Mouse (Mus musculus) heart, embryonic 15.5 days (tissue): ENCODE measurements around the gene Sox2. TPM values are rescaled to one million over a fixed set of nuclear protein-coding genes. Genes with fewer than 3 reads are reported as not detected.
A peak's percentile ranks its signal among the peaks of the same experiment; 100 is the strongest.

Source experiments
- ATAC-seq: fragments of 200-750 bp; cut with Nextera tagmentation; replicated peaks from 2 replicates; pipeline ENCODE4 v1.8.0; 2017; ENCODE audit warnings: low read depth, moderate TSS enrichment; ENCODE audit not compliant: insufficient number of reproducible peaks, insufficient read depth, low FRiP score
- H3K27ac ChIP-seq: fragments of 300-500 bp; sonication (generic); 2 replicates; pipeline ENCODE4 v1.5.1; 2015; ENCODE audit warnings: mild to moderate bottlenecking, inconsistent platforms
- H3K27me3 ChIP-seq: fragments of 300-500 bp; sonication (generic); 2 replicates; pipeline ENCODE4 v1.6.1; 2015; ENCODE audit warnings: inconsistent platforms
- H3K36me3 ChIP-seq: fragments of 300-500 bp; sonication (generic); 2 replicates; pipeline ENCODE4 v1.6.1; 2015; ENCODE audit warnings: mild to moderate bottlenecking, inconsistent platforms
- H3K4me1 ChIP-seq: fragments of 300-500 bp; sonication (generic); replicated peaks from 2 replicates; pipeline ENCODE4 v1.6.1; 2015; ENCODE audit warnings: inconsistent platforms
- H3K4me2 ChIP-seq: fragments of 300-500 bp; sonication (generic); 2 replicates; pipeline ENCODE4 v1.6.1; 2015; ENCODE audit warnings: inconsistent platforms, mild to moderate bottlenecking, moderate library complexity
- H3K4me3 ChIP-seq: fragments of 300-500 bp; sonication (generic); 2 replicates; pipeline ENCODE4 v1.5.1; 2015; ENCODE audit warnings: mild to moderate bottlenecking, inconsistent platforms
- H3K9ac ChIP-seq: fragments of 300-500 bp; sonication (generic); 2 replicates; pipeline ENCODE4 v1.6.1; 2015; ENCODE audit warnings: mild to moderate bottlenecking, inconsistent platforms
- H3K9me3 ChIP-seq: fragments of 300-500 bp; sonication (generic); replicated peaks from 2 replicates; pipeline ENCODE4 v1.6.1; 2016; ENCODE audit warnings: inconsistent platforms
- WGBS: fragments of 180-500 bp; shearing (Covaris S2); methylation state at CpG from one replicate; pipeline ENCODE4 v1.1.7; 2015; ENCODE audit warnings: mixed read lengths; 5-methylcytosine and 5-hydroxymethylcytosine counted together
- polyA plus RNA-seq: library from polyadenylated mRNA; unstranded; fragments of >200 nt; fragmentation: Nextera tagmentation; extraction: Ambion mirVana; gene quantifications from 2 replicates; pipeline ENCODE4 v1.2.1, GENCODE M21; 2015

Sox2 gene
- polyA plus RNA-seq, 1 experiment from 2014 or later, result 0.26 TPM

DNA sequence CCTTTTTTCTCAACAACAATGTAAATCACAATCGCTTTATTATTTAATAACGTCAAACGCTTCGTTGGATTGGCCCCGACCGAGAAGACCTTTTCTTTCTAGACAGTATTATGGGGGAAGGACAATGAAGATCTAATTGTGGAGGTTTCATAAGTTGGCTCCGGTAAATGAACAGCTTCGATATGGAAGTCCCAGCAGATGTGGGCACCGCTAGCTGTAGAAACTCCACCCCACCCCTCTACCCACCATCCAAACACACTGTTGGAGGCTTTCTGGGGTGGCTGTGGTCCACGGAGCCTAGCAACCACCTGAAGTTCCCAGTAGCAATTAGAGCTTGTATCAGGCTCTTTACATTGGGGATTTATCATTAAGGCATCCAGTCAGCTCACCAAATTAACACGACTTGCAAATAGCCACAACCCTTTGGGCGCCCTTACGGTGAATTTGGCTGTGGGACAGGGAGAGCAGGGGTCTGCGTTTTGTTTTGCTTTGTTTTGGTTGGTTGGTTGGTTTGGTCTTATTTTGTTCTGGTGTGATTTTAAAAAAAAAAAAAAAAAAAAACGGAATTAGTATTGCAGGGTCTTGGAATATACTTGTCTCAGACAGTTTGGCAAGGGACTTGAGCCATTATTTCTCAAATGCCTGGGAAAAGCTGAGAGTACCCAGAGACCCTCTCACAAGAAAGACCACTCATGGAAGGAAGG, 12.0 kb downstream of the Sox2 start:
- peaks cover 14% of the 10 kb centered on the region for H3K4me1 ChIP-seq
- no peak overlapping the region for H3K4me2 ChIP-seq
- no peak overlapping the region for H3K4me3 ChIP-seq
- WGBS, result 6% methylated on average over 15 of the region's 15 CpGs
- H3K27ac ChIP-seq, result no peak overlapping the region
- H3K36me3 ChIP-seq, result no peaks in the 10 kb centered on the region
- peaks cover 99% of the 10 kb centered on the region for H3K27me3 ChIP-seq
- no peak for ATAC-seq
- H3K9me3 ChIP-seq, result no peaks in the 10 kb centered on the region
- no peak overlapping the region for H3K9ac ChIP-seq

DNA sequence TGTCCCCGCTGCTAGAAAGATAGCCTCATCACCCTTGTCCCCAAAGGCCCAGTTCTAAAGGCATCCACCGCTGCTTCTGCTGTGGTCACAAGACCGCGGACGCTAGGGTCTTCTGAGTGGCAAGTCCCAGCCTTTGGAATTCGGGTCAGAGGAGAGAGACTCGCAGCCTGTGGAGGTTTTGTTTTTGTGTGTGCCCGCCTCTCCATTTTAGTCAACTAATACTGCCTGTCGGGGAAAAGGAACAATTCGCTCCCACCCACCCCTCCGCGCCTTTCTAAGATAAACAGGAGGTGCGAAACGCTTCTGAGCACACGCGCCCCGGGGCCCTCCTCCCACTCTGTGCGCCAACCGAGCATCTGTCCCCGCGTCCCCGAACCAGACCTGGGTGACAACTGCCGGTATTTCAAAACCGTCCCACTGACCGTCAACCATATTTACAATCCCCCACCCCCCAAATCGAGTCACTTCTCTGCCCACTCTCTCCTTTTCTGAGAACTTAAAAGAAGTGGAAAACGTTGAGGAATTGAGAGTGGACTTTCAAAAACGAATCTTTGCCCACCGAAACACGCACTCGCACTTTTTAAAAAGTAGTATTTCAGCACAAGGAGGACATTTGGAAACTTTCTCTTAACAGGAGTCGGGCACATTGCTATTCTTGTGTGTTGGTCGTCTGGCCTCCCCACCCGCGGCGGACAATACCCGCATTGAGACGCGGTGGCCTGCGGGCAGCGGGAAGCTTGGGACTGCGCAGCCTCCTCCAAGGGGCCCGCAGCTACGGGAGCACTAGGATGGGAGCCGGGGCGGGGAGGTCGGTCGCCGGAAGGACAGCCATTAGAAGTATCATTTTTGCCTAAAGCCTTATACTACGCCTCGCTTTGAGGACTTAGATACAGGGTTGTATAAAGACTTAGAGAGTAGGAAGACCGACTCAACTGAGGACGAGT, 12.8 kb downstream of the Sox2 start:
- Histone ChIP-seq H3K4me1 (peaks cover 14% of the 10 kb centered on the region), H3K27me3 (peaks cover 99% of the 10 kb centered on the region), H3K9ac (no peak overlapping the region), H3K27ac (no peak overlapping the region), H3K36me3 (no peaks in the 10 kb centered on the region), H3K9me3 (no peaks in the 10 kb centered on the region), H3K4me2 (peak overlapping the region; percentile 53), H3K4me3 (peak overlapping the region; percentile 35)
- no peak for ATAC-seq
- whole genome bisulfite sequencing, result 2% methylated on average over 53 of the region's 53 CpGs

GRCm38 (mm10) chr3:34663701-34664635, 13.8 kb downstream of the Sox2 start:
- Histone ChIP-seq H3K4me3 (peak overlapping the region; percentile 35), H3K4me1 (peaks cover 14% of the 10 kb centered on the region), H3K36me3 (no peaks in the 10 kb centered on the region), H3K9ac (no peak overlapping the region), H3K27me3 (peaks cover 98% of the 10 kb centered on the region), H3K4me2 (peak overlapping the region; percentile 53), H3K27ac (no peak overlapping the region), H3K9me3 (no peaks in the 10 kb centered on the region)
- peak; percentile 35; the same call in 1 of the 2 replicates for ATAC-seq
- WGBS, result 1% methylated on average over 58 of the region's 58 CpGs

DNA sequence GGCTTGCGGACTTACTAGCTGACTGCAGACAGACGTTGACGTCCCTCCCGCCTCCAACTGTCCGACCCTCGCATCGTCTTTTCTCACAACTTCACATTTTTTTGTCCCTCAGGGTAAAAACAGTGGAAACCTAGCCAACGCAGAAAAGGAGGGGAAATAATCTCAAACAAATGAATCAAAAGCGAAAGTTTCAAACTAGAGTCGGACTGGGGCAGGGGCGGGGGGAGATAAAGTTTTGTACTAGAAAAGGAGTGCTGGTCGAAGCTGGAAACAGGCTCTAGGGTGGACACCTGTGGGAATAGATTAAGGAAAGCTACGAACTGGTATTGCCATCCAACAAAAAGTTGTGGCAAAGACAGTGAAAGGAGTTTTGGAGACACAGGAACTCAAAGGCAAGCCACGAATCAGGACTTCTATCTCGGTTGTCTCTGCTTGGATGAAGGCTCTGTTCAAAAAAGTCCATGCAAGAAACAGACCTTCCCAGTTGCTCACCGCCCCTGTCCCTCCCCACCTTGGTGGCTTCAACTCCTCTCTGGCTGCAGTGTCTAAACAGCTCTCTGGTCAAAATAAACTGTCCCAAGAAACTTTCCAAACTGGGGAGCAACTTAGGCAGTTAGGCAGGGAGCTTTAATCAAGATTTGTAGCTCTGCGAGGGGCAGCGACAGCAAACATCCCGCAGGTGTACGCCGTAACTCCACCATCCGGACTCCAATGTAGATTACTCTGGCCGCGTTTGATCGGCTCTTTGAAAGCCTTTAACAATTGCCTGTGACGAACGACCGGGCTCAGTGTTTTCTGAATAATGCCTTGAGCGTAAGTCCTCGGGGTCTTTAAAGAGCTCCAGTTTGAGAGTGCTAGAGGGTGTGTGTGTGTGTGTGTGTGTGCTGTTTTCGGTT, 14.7 kb downstream of the Sox2 start:
- ATAC-seq, result no peak
- Histone ChIP-seq H3K27me3 (peaks cover 98% of the 10 kb centered on the region), H3K9ac (no peak overlapping the region), H3K27ac (no peak overlapping the region), H3K4me1 (peaks cover 14% of the 10 kb centered on the region), H3K4me2 (peak overlapping the region; percentile 53), H3K4me3 (peak overlapping the region; percentile 35), H3K36me3 (no peaks in the 10 kb centered on the region), H3K9me3 (no peaks in the 10 kb centered on the region)
- WGBS, result 1% methylated on average over 31 of the region's 31 CpGs

DNA sequence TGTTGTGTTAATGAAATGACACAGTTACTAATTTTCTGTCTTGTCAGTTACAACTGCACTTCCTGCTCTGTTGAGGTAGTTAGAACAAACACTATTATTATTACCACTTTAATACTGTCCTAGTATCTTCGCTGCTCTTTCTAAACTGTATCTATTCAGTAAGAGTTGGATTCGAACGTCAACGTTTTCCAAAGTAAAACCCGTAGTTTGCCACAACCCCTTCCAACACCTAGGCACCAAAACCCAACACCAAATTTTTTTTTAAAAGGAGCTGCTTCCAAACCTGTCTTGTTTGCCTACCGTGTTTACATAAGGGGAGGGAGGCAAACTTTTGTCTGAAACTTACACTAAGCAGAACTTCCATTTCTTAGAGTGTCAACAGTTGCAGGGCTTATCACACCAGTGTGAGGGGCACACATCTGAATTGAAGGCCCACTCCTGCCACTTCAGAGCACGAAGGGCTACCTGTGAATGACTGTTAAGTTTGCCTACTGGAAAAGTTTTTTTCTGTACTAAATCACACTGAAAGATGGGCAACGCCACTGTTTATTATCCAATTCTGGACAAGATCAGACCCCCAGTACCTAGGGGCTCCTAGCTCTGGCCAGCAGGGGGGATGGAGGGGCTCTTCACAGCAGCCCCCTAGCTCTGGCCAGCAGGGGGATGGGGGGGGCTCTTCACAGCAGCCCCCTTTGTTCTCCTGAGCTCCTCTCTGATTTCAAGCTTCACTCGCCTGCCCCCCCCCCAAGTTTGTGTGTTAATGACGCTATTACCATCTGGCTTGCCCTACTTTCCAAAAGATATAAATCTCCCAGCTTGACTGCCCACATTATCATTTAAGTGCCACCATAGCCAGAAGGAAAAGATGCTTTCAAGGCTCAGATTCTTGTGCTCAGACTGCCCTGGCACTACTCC, 15.8 kb downstream of the Sox2 start:
- H3K4me3 ChIP-seq, result no peak overlapping the region
- H3K36me3 ChIP-seq, result no peaks in the 10 kb centered on the region
- peaks cover 14% of the 10 kb centered on the region for H3K4me1 ChIP-seq
- WGBS, result 7% methylated on average over 10 of the region's 10 CpGs
- no peak overlapping the region for H3K27ac ChIP-seq
- peaks cover 98% of the 10 kb centered on the region for H3K27me3 ChIP-seq
- no peak for ATAC-seq
- H3K4me2 ChIP-seq, result no peak overlapping the region
- H3K9me3 ChIP-seq, result no peaks in the 10 kb centered on the region
- no peak overlapping the region for H3K9ac ChIP-seq

DNA sequence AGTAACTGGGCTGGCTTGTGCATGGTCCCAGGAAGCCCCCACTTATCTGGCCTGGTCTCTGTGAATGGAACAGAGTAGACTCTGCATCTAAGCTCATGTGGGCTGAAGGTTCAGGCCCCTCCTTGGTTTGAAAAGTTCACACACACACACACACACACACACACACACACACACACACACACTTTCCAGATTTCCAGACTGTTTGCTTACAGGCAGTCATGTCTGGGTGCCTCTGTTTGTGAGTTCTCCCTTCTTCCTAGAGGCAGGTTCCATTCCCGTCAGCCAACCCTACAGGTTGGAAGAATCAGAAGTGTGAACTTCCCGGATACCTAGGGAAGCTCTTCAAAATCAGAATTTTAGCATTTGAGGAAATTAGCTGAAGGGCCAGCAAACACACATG, 17.0 kb downstream of the Sox2 start:
- 29% methylated on average over 2 of the region's 2 CpGs for WGBS
- Histone ChIP-seq H3K4me3 (no peak overlapping the region), H3K9me3 (no peaks in the 10 kb centered on the region), H3K36me3 (no peaks in the 10 kb centered on the region), H3K27ac (no peak overlapping the region), H3K27me3 (peaks cover 98% of the 10 kb centered on the region), H3K4me2 (no peak overlapping the region), H3K9ac (no peak overlapping the region), H3K4me1 (peaks cover 14% of the 10 kb centered on the region)
- ATAC-seq, result no peak

- Histone ChIP-seq H3K36me3 (no peaks in the 10 kb centered on the region), H3K27me3 (peaks cover 98% of the 10 kb centered on the region), H3K4me2 (no peak overlapping the region), H3K4me3 (no peak overlapping the region), H3K4me1 (peaks cover 14% of the 10 kb centered on the region), H3K9me3 (no peaks in the 10 kb centered on the region), H3K9ac (no peak overlapping the region), H3K27ac (no peak overlapping the region)
- 8% methylated on average over 18 of the region's 18 CpGs for WGBS
- no peak for ATAC-seq
Observed at GRCm38 (mm10) chr3:34667881-34668817, 17.9 kb downstream of the Sox2 start.

- H3K9ac ChIP-seq, result no peak overlapping the region
- H3K27ac ChIP-seq, result no peak overlapping the region
- H3K4me3 ChIP-seq, result no peak overlapping the region
- WGBS, result 12% methylated on average over 15 of the region's 15 CpGs
- H3K9me3 ChIP-seq, result no peaks in the 10 kb centered on the region
- H3K4me1 ChIP-seq, result no peaks in the 10 kb centered on the region
- H3K36me3 ChIP-seq, result no peaks in the 10 kb centered on the region
- no peak overlapping the region for H3K4me2 ChIP-seq
- ATAC-seq, result no peak
- peaks cover 83% of the 10 kb centered on the region for H3K27me3 ChIP-seq
Observed at GRCm38 (mm10) chr3:34671024-34671660, 20.9 kb downstream of the Sox2 start.

DNA sequence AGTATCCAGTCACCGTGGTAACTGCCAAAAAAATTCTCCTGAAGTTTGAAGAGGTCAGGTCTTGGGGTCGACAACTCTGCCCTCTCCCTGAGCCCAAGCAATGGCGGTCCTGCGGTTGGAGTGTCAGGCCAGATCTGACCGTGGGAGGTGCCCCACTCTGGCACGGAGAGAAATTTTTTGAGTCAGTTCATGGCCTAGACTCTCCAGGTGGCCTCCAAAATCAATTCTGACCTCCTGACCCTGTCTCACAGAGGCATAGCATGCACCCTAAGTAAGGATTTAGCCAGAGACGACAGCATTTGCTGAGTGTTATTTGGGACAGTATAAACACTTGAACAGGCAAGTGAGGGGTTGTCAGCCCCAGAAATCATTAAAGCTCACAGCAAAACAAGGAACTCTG, 28.6 kb downstream of the Sox2 start:
- Histone ChIP-seq H3K4me1 (no peaks in the 10 kb centered on the region), H3K9ac (no peak overlapping the region), H3K27ac (no peak overlapping the region), H3K4me3 (no peak overlapping the region), H3K36me3 (no peaks in the 10 kb centered on the region), H3K4me2 (no peak overlapping the region), H3K27me3 (peaks cover 10% of the 10 kb centered on the region), H3K9me3 (no peaks in the 10 kb centered on the region)
- WGBS, result 31% methylated on average over 7 of the region's 7 CpGs
- ATAC-seq, result no peak
